8 mouse cellular contexts compared by ENCODE assay signal in the genomic region with DNA sequence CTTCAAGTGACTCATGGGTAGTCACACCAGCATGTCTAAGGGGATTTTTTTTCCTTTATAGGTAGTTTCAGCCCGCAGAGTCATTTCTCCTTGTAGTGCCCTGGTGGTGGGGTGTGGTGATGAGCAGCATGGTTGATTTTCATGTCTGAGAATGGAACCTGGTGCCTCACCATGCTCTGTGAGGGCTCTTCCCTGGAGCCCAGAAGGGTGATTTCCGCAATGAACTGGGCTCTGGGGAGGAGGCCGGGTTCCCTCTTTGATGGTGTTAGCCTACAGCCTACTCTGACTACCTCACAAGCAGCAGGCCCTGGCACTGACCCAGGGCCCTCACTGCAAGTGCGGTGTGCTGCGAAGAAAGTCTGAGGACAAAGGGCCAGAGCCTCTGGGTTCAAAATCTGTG. TPM values are rescaled to one million over a fixed set of nuclear protein-coding genes. Genes with fewer than 3 reads are reported as not detected.
DNase-seq lines count a peak whose midpoint lies in the region; ATAC-seq and TF ChIP-seq lines count a peak whose summit lies in the region.

Gene Tap2 (plus strand): TSS at position 84 of the 400 bp plus-strand sequence.

- no peak for DNase-seq in lung, postnatal 0 days (ENCODE audit: low spot score)
- no peak for DNase-seq in lung, postnatal 4 days
- DNase-seq in adrenal gland, postnatal 14 days = peak; percentile 17
- DNase-seq in limb, embryonic 14.5 days (ENCODE audit: low spot score) = no peak
- peak; percentile 62 for DNase-seq in splenic B cell, adult 2 months (ENCODE audit: low read depth, low spot score)
- DNase-seq in urinary bladder, postnatal 10 days (ENCODE audit: low spot score) = no peak

- H3K4me2 ChIP-seq in lung, postnatal 0 days (replicated peaks; ENCODE audit: low read depth, low read length) = peak within 1 kb of the TSS; percentile 94
- H3K4me2 ChIP-seq in heart, embryonic 12.5 days = peak within 1 kb of the TSS; percentile 97
- peak within 1 kb of the TSS; percentile 92 for H3K4me2 ChIP-seq in limb, embryonic 14.5 days (replicated peaks; ENCODE audit: low read depth, low read length, severe bottlenecking)

- H3K9ac ChIP-seq in lung, postnatal 0 days (replicated peaks; ENCODE audit: low read depth) = peak within 1 kb of the TSS; percentile 68
- H3K9ac ChIP-seq in heart, embryonic 12.5 days = peak within 1 kb of the TSS; percentile 73
- H3K9ac ChIP-seq in limb, embryonic 14.5 days (ENCODE audit: low read depth, low read length, severe bottlenecking) = peak within 1 kb of the TSS; percentile 68

- no peaks in the 10 kb centered on the region for H3K9me3 ChIP-seq in lung, postnatal 0 days (ENCODE audit: low read length)
- H3K9me3 ChIP-seq in heart, embryonic 12.5 days (replicated peaks) = no peaks in the 10 kb centered on the region
- H3K9me3 ChIP-seq in limb, embryonic 14.5 days (ENCODE audit: control insufficient read depth, low read length) = no peaks in the 10 kb centered on the region

- peak within 1 kb of the TSS; percentile 78 for H3K4me3 ChIP-seq in lung, postnatal 0 days (ENCODE audit: low read depth, low read length)
- H3K4me3 ChIP-seq in heart, embryonic 12.5 days = peak within 1 kb of the TSS; percentile 80
- H3K4me3 ChIP-seq in limb, embryonic 14.5 days (replicated peaks; ENCODE audit: low read length) = peak within 1 kb of the TSS; percentile 62

- 73% methylated on average over 5 of the region's 5 CpGs for WGBS in lung, postnatal 0 days
- WGBS in heart, embryonic 12.5 days = 61% methylated on average over 5 of the region's 5 CpGs
- WGBS in limb, embryonic 14.5 days = 73% methylated on average over 5 of the region's 5 CpGs

- no peak for TF ChIP-seq EP300 in lung, postnatal 0 days (IDR thresholded peaks at IDR 0.05)

- no peaks in the 10 kb centered on the region for H3K36me3 ChIP-seq in lung, postnatal 0 days (ENCODE audit: insufficient read depth, low read length)
- no peaks in the 10 kb centered on the region for H3K36me3 ChIP-seq in heart, embryonic 12.5 days
- no peaks in the 10 kb centered on the region for H3K36me3 ChIP-seq in limb, embryonic 14.5 days (ENCODE audit: control insufficient read depth, insufficient read depth, low read length)
- peaks cover 11% of the 10 kb centered on the region for H3K36me3 ChIP-seq in splenic B cell, adult 2 months (ENCODE audit: control insufficient read depth, insufficient read depth, low read length, poor library complexity, severe bottlenecking)

- no peak for ATAC-seq in lung, postnatal 0 days
- ATAC-seq in heart, embryonic 12.5 days (ENCODE audit: insufficient number of reproducible peaks, low FRiP score) = no peak
- no peak for ATAC-seq in limb, embryonic 14.5 days (ENCODE audit: low FRiP score, low read depth)
- no peak for ATAC-seq in frontal cortex, adult (ENCODE audit: low TSS enrichment)

- H3K4me1 ChIP-seq in lung, postnatal 0 days (ENCODE audit: insufficient read depth, low read depth, low read length) = no peaks in the 10 kb centered on the region
- peaks cover 12% of the 10 kb centered on the region for H3K4me1 ChIP-seq in heart, embryonic 12.5 days (replicated peaks)
- no peaks in the 10 kb centered on the region; the same call in 1 of the 2 replicates for H3K4me1 ChIP-seq in limb, embryonic 14.5 days (ENCODE audit: control insufficient read depth, insufficient read depth, low read length)

- peak within 1 kb of the TSS; percentile 75 for H3K27ac ChIP-seq in lung, postnatal 0 days (ENCODE audit: low read length)
- H3K27ac ChIP-seq in heart, embryonic 12.5 days (ENCODE audit: poor library complexity, severe bottlenecking) = no peak within 1 kb of the TSS
- H3K27ac ChIP-seq in limb, embryonic 14.5 days (replicated peaks; ENCODE audit: low read depth, low read length) = no peak within 1 kb of the TSS

- H3K27me3 ChIP-seq in lung, postnatal 0 days (replicated peaks; ENCODE audit: insufficient read depth, low read length) = no peaks in the 10 kb centered on the region
- peaks cover 77% of the 10 kb centered on the region for H3K27me3 ChIP-seq in heart, embryonic 12.5 days (replicated peaks)
- peaks cover 23% of the 10 kb centered on the region for H3K27me3 ChIP-seq in limb, embryonic 14.5 days (ENCODE audit: control insufficient read depth, insufficient read depth, low read length)
- no peaks in the 10 kb centered on the region for H3K27me3 ChIP-seq in splenic B cell, adult 2 months (ENCODE audit: control insufficient read depth, insufficient read depth, low read length, poor library complexity, severe bottlenecking)

- TF ChIP-seq POLR2A in limb, embryonic 14.5 days (IDR thresholded peaks at IDR 0.05; ENCODE audit: borderline replicate concordance, extremely low read depth, insufficient read depth, insufficient read length) = no peak

- no peak for TF ChIP-seq CTCF in lung, postnatal 0 days (IDR thresholded peaks at IDR 0.05)

RNA-seq across cellular contexts. Expression of gene Tap2, which starts in this region (rescaled TPM):
- polyA plus RNA-seq in lung, postnatal 0 days (2015; fragmentation: Nextera tagmentation; extraction: Ambion mirVana) = 23.9 and 26.1 TPM in 2 replicates
- total RNA-seq in adrenal gland, postnatal 14 days (2021) = 33.2 and 34.9 TPM in 2 replicates
- 1.3 and 1.7 TPM in 2 replicates for polyA plus RNA-seq in heart, embryonic 12.5 days (2016; fragmentation: Nextera tagmentation; extraction: Ambion mirVana)
- 2.9 and 3.0 TPM in 2 replicates for polyA plus RNA-seq in limb, embryonic 14.5 days (2012; rRNA removed)
- polyA plus RNA-seq in limb, embryonic 14.5 days (2014; fragmentation: Nextera tagmentation; extraction: Ambion mirVana) = 2.3 and 2.4 TPM in 2 replicates

Comparison
In these comparisons a context has a peak if more than half of its experiments do, and no peak if none do; other contexts are left out.
1. DNase-seq: peak in adrenal gland, postnatal 14 days (single experiment) and splenic B cell, adult 2 months (single experiment); none in lung, postnatal 0 days (single experiment), lung, postnatal 4 days (0 of 2), limb, embryonic 14.5 days (single experiment) and urinary bladder, postnatal 10 days (single experiment).
2. Peak in every context shown above with its lines, with median percentiles within 50 percentile points of each other: H3K4me2 ChIP-seq, H3K4me3 ChIP-seq and H3K9ac ChIP-seq.